Mouse (Mus musculus) olfactory bulb, adult 2 months (tissue): ENCODE results near the gene Ski. TPM values are rescaled to one million over a fixed set of nuclear protein-coding genes. Genes with fewer than 3 reads are reported as not detected.

ENCODE experiments used
- H3K27ac ChIP-seq: fragments of 200-500 bp; 2 replicates; pipeline ENCODE4 v1.5.1; 2012; ENCODE audit warnings: low read depth, low read length; ENCODE audit not compliant: insufficient read depth
- H3K4me1 ChIP-seq: fragments of 200-500 bp; 2 replicates; pipeline ENCODE4 v1.6.1; 2012; ENCODE audit warnings: low read length; ENCODE audit not compliant: control insufficient read depth, insufficient read depth
- H3K4me3 ChIP-seq: fragments of 200-500 bp; 2 replicates; pipeline ENCODE4 v1.5.1; 2012; ENCODE audit warnings: mild to moderate bottlenecking, low read depth, low read length, moderate library complexity; ENCODE audit not compliant: insufficient read depth
- CTCF ChIP-seq: fragments of 200-500 bp; IDR thresholded peaks from 2 replicates; pipeline ENCODE4 v1.5.1; 2012; ENCODE audit warnings: low read depth, mild to moderate bottlenecking, low read length, moderate library complexity; ENCODE audit not compliant: insufficient read depth
- POLR2A ChIP-seq: fragments of 200-500 bp; IDR thresholded peaks from 2 replicates; pipeline ENCODE4 v1.6.1; 2012; ENCODE audit warnings: mild to moderate bottlenecking, low read depth, low read length, moderate library complexity; ENCODE audit not compliant: insufficient read depth
- WGBS: fragments of 180-500 bp; shearing (Covaris S2); methylation state at CpG from one replicate; pipeline ENCODE4 v1.1.7; 2018; 5-methylcytosine and 5-hydroxymethylcytosine counted together
- polyA plus RNA-seq: library from polyadenylated mRNA; stranded (reverse); fragments of >200 nt; gene quantifications from 2 replicates; pipeline ENCODE4 v1.2.4, GENCODE M21; 2012; ENCODE audit warnings: low replicate concordance; ENCODE audit not compliant: missing spikeins, insufficient read depth, insufficient read length

Ski gene
- polyA plus RNA-seq, 1 experiment: not detected

- Histone ChIP-seq H3K27ac (no peak overlapping the region), H3K4me3 (peak overlapping the region; percentile 67), H3K4me1 (peaks cover 68% of the 10 kb centered on the region)
- no peak for TF ChIP-seq CTCF
- no peak for TF ChIP-seq POLR2A
- 32% methylated on average over 12 of the region's 12 CpGs for WGBS
Observed at GRCm38 (mm10) chr4:155217241-155218103, 4.9 kb downstream of the Ski start.

DNA sequence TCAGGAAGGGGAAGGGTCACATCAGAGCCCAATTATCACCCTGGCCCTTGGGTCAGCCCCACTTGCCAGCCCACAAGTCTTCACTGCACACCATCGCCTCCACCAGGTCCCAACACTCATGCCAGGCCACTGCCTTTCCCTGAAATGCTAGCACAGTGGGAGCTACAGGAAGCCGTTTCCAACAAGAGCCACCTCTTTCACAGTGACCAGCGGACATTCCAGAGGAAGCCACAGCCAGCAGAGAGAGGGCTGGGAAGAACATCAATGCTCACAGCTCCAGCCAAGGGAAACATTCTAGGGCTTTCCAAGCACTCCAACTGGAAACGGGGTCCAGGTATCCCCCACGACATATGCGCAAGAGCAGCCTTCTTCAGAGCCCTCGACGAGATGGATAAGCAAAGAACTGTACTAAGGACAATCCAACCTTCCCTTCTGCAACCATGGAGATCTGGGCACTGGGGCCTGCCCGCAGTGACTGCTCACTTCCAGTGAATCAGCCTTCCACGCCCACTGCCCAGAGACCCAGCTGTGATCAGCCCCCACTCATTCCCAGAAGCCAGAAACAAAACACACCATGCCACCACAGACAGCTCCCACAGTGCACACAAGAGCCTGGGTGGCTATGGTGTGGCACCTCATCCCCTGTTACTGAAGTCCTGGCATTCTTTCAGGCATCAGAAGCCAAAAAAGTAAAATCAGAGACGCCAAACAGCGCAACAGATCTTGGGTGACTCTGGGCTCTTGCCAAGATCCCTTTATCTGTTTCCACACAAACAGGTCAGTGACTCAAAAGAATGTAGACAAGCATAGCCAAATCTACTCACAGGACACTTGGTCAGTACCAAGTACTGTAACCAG lies 6.4 kb downstream of the Ski start:
- TF ChIP-seq CTCF: no peak
- TF ChIP-seq POLR2A: no peak
- Histone ChIP-seq H3K4me3 (peak overlapping the region; percentile 15), H3K4me1 (peaks cover 79% of the 10 kb centered on the region), H3K27ac (peak overlapping the region; percentile 37)
- WGBS: 17% methylated on average over 12 of the region's 12 CpGs

DNA sequence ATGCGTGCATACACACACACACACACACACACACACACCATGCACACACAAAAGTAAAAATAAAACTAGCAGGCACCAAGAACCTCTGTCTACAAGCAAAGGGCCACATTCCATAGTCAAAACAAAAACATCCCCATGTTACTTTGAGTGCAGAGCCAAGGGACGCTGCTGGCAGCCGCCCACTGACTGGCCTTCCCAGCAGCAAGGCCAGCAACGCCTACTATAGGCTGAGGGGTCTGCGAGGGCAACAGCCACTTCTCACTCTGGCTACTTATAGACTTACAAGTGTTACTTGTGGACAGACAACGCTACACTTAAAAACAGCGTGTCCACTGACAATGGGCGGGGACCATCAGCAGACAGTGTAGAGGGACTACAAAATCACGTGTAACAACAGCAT lies 7.2 kb downstream of the Ski start:
- Histone ChIP-seq H3K4me1 (peaks cover 83% of the 10 kb centered on the region), H3K27ac (0 out of 2 replicates have a peak overlapping the region, but pooled peaks have one; percentile 0), H3K4me3 (no peak overlapping the region)
- TF ChIP-seq POLR2A (no peak), CTCF (no peak)
- WGBS: 31% methylated on average over 9 of the region's 9 CpGs

DNA sequence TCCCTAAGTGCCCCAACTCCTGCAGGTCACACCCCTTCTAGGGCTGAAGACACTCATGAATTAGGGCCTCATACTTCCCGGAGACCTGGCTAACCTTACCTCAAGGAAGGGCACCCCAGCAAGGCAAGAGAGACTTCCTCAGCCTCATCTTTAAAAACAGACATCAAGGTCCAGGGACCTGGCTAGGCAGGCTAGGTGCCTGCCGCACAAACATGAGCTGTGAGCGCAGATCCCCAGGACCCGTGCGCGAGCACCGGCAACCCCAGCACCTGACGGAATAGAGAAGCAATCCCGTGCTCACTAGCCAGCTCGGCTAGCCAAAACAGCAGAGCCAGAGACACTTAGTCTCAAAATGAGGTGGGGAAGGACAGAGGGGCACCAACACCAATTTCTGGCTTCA lies 7.6 kb downstream of the Ski start:
- Histone ChIP-seq H3K27ac (0 out of 2 replicates have a peak overlapping the region, but pooled peaks have one; percentile 0), H3K4me1 (peaks cover 83% of the 10 kb centered on the region), H3K4me3 (peak overlapping the region; percentile 11; the same call in 1 of the 2 replicates)
- WGBS: 46% methylated on average over 10 of the region's 10 CpGs
- no peak for TF ChIP-seq CTCF
- TF ChIP-seq POLR2A: no peak

GRCm38 (mm10) chr4:155214188-155214587 lies 8.2 kb downstream of the Ski start:
- WGBS: 34% methylated on average over 6 of the region's 6 CpGs
- Histone ChIP-seq H3K4me1 (peaks cover 85% of the 10 kb centered on the region), H3K4me3 (no peak overlapping the region), H3K27ac (no peak overlapping the region)
- no peak for TF ChIP-seq CTCF
- no peak for TF ChIP-seq POLR2A

DNA sequence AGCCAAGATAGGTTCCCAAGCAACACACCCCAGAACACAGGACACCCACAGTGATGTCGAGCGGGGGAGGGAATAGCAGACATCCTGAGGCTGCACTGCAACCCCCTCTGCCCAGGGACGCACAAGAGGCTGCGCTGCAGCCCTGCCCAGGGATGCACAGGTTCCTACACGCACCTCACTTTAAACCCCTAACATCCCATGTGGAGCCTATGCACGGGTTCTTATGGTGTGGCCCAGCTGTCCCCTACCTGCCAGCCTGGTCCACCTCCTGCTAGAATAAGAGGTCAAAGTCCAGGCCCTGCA lies 8.7 kb downstream of the Ski start:
- WGBS: 25% methylated on average over 6 of the region's 6 CpGs
- no peak for TF ChIP-seq POLR2A
- no peak for TF ChIP-seq CTCF
- 0 out of 2 replicates have a peak overlapping the region, but pooled peaks have one; percentile 1 for H3K4me3 ChIP-seq
- H3K27ac ChIP-seq: peak overlapping the region; percentile 17; the same call in 1 of the 2 replicates
- H3K4me1 ChIP-seq: peaks cover 83% of the 10 kb centered on the region

DNA sequence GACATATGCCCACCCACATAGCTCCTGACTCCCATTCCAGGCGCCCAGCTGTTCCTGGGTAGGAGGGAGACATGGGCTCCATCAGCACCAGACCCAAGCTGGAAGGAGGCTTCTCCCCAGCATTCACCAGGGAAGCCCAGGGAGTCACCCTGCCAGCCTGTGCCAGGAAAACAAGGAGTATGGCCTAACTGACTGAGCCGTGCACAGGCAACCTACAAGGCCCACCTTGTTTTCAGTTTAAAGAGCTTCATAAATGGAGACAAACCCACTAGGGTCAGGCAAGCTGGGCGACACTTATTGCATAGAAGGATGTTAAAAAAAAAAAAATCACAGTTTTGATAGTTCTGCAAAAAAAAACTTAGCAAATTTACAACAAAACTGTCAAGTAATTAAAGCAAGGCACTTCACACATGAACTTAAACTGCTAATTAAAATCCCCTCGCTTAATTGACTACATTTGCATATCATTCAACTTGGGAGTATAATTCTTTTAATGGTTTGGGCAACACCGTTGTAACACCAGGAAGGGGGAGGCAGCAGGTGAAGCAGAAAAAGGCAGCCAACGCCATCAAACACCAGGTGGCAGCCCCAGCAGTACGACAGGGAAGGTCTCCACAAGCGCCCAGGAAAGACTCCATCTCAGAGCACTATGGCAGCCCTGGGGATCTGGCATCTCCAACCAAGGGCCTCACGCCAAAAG lies 9.2 kb downstream of the Ski start:
- WGBS: 17% methylated on average over 9 of the region's 9 CpGs
- Histone ChIP-seq H3K4me3 (0 out of 2 replicates have a peak overlapping the region, but pooled peaks have one; percentile 1), H3K27ac (peak overlapping the region; percentile 17; the same call in 1 of the 2 replicates), H3K4me1 (peaks cover 83% of the 10 kb centered on the region)
- TF ChIP-seq CTCF: no peak
- no peak for TF ChIP-seq POLR2A

- WGBS: 73% methylated on average over 5 of the region's 5 CpGs
- H3K4me1 ChIP-seq: peaks cover 76% of the 10 kb centered on the region
Observed at GRCm38 (mm10) chr4:155209494-155209893, 12.9 kb downstream of the Ski start.

More at GRCm38 (mm10) chr4:155209494-155209893, 12.9 kb downstream of the Ski start:
- H3K27ac ChIP-seq: no peak overlapping the region
- TF ChIP-seq POLR2A: no peak
- TF ChIP-seq CTCF: no peak
- no peak overlapping the region for H3K4me3 ChIP-seq
